Mouse (Mus musculus): ENCODE data around the gene Kcnt1. TPM values are rescaled to one million over a fixed set of nuclear protein-coding genes. Genes with fewer than 3 reads are reported as not detected.
"Not testable (repeated sequence)": the region's sequence is repeated elsewhere in the genome, so short reads cannot be mapped to it uniquely, and the experiment has no call there.

Kcnt1 gene
- under 1 TPM in 1 of 2 experiments, not detected in 1; 0.05 TPM for total RNA-seq (2021)
- long read RNA-seq, experiment 1: 0 reads
- long read RNA-seq, experiment 2: 0 reads

DNA sequence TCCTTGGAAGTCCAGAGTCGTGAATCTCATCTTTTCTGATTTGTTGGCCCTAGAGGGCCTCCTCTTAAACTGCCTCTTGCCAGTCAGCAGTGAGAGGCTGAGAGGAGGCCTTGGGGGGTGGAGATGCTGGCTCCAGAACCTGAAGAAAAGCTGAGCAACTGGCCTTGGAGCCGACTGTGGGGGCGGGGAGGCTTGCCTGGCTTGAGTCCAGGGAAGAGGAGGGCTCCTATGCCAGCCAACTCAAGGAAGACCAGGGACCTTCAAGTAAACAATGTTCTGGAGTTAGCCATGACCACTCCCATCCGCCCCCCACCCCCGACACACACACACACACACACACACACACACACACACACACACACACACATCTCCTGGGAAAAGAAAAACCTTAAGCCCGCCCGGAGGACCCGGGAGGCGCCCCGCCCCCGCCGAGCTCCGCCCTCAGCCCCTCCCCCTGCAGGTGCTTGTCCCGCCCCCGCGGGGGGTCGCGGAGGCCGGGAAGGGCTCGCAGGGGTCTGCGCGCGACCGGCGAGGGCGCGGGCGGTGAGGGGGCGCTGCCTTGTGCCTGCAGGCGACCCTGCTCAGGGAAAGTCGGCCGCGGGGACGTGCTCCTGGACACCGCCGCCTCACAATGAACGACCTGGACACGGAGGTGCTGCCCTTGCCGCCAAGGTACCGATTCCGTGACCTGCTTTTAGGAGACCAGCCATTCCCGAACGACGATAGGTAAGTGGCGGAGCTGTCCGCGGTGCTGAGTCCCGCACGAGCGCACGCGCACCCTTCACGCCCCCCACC is at the start of gene Kcnt1:
TSS of gene Kcnt1 (plus strand) at position 398 of the 795 bp plus-strand sequence.
- TF ChIP-seq CTCF (IDR thresholded peaks at IDR 0.05): no peak
- peak; percentile 34 for DNase-seq
- H3K4me3 ChIP-seq: peak within 1 kb of the TSS; percentile 64
- intact Hi-C loops (cut with DNase I): no loop called here
- no peak within 1 kb of the TSS for H3K27ac ChIP-seq

GRCm38 (mm10) chr2:25815748-25816147 is 47.8 kb upstream of the Kcnt1 start, which contains the start of gene Glt6d1:
TSS of gene Glt6d1 (minus strand) at chr2:25815848.
- H3K27ac ChIP-seq; H3K4me3 ChIP-seq; intact Hi-C loops (cut with DNase I); DNase-seq: not testable (repeated sequence)

- DNase-seq: no peak
- no peak for TF ChIP-seq CTCF (IDR thresholded peaks at IDR 0.05)
- H3K27ac ChIP-seq: no peak within 1 kb of the TSS
- intact Hi-C loops (cut with DNase I): no loop called here
- H3K4me3 ChIP-seq: no peak within 1 kb of the TSS
Measured at GRCm38 (mm10) chr2:25822806-25823205, 40.7 kb upstream of the Kcnt1 start, which contains the start of gene Lcn9. TSS of gene Lcn9 (plus strand) at chr2:25823153.

- DNase-seq: no peak
- Histone ChIP-seq H3K4me3 (no peak overlapping the region), H3K27ac (no peak overlapping the region)
- no peak for TF ChIP-seq CTCF (IDR thresholded peaks at IDR 0.05)
- intact Hi-C loops (cut with DNase I): no loop called here
Measured at GRCm38 (mm10) chr2:25824751-25825150, 38.8 kb upstream of the Kcnt1 start.

DNA sequence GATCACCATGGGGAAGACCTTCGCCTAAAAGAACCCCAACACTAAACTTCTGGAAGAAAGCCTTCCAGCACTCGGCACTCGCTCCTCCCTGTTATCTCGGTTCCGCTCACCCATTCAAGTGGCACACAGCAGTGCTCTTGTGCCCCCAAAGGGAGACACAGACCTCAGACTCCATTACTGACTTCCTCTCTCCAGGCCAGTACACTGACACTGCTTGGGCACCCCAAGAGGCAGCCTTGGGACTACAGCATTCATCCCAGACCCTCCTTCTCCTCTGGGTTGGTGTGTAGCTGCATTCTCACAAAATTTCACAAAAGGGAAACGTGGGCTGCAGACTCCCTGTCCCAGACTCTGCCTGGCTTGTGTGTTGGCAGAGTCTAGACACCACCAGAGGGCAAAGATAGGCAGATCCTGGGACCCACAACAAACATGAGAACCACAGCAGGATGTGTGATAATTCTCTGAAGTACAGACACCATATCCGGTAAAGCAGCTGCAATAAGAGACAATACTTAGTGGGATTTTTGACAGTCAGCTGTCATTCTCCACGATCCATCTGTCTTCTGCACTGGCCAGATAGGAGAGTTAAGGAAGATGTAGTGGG is 35.1 kb upstream of the Kcnt1 start:
- intact Hi-C loops (cut with DNase I): no loop called here
- no peak for DNase-seq
- H3K27ac ChIP-seq: no peak overlapping the region
- H3K4me3 ChIP-seq: no peak overlapping the region
- TF ChIP-seq CTCF (IDR thresholded peaks at IDR 0.05): no peak

DNA sequence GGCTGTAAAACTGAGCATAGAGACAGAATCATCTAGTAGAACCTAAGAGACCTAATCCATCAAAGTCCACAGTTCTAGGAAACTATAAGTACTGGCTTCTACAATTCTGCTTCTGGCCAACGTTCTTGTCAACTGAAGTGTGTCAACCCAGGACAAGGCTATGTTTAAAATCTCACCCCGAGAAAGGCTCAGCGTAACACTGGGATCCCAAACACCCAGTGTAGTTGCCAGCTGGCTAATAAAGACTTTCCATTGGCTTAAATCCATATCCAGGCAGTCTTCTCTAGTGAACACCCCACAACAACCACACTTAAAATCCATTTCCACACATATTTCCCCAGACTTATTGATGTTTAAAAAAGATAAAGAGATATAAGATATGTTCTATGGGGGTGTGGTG is 32.7 kb upstream of the Kcnt1 start:
- intact Hi-C loops (cut with DNase I): loop anchor here (10.0 kb wide), 1 partner anchor 444 kb away; no protein-coding TSS in a partner anchor
- DNase-seq: no peak
- Histone ChIP-seq H3K27ac (no peak overlapping the region), H3K4me3 (no peak overlapping the region)
- no peak for TF ChIP-seq CTCF (IDR thresholded peaks at IDR 0.05)

GRCm38 (mm10) chr2:25836291-25836690 is 27.2 kb upstream of the Kcnt1 start:
- H3K4me3 ChIP-seq: no peak overlapping the region
- TF ChIP-seq CTCF (IDR thresholded peaks at IDR 0.05): peak; percentile 97
- no peak overlapping the region for H3K27ac ChIP-seq
- peak; percentile 68 for DNase-seq
- intact Hi-C loops (cut with DNase I): loop anchor here (5.0 to 10.0 kb wide), 2 partner anchors 306 to 439 kb away; no protein-coding TSS in a partner anchor

DNA sequence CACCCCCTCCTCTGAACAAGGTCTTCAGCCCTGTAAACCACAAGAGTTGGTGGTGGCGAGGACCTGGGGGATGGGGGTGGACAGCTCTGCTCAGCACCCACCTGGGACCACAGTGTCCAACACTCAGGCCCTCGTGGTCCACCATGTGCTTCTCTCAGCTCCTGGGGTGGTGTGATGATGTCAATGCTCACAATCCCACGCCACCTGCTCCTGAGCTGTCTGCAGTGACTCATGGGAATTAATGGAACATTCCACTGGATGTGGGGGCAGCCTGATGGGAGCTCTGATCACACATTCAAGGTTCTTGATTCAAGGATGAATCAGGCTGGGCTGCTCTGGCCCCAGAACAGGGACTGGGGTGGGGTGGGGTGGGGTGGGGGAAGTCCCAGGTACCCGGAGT is 21.4 kb upstream of the Kcnt1 start:
- intact Hi-C loops (cut with DNase I): no loop called here
- no peak overlapping the region for H3K27ac ChIP-seq
- DNase-seq: no peak
- TF ChIP-seq CTCF (IDR thresholded peaks at IDR 0.05): no peak
- H3K4me3 ChIP-seq: no peak overlapping the region

DNA sequence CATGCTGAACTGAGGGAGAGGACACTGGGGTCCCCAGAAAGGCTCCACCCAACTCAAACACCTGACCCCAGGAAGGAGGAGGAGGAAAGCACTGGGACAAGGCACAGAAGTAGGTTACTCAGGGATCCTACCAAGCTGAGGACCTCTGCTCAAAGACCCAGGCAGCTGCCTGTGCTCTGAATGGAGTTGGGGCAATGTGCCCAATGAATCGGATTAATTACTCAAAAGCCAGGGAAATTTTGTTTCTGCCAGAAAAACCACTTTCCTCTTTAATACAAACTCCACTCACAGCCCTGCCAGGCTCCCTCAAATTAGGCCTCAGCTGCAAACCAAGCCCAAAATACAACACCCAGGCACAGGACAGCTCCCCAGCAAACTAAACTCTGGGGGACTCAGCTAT is 20.8 kb upstream of the Kcnt1 start:
- no peak overlapping the region for H3K4me3 ChIP-seq
- TF ChIP-seq CTCF (IDR thresholded peaks at IDR 0.05): no peak
- no peak for DNase-seq
- no peak overlapping the region for H3K27ac ChIP-seq
- intact Hi-C loops (cut with DNase I): no loop called here

GRCm38 (mm10) chr2:25844097-25844496 is 19.4 kb upstream of the Kcnt1 start:
- Histone ChIP-seq H3K4me3 (no peak overlapping the region), H3K27ac (no peak overlapping the region)
- DNase-seq: no peak
- intact Hi-C loops (cut with DNase I): no loop called here
- no peak for TF ChIP-seq CTCF (IDR thresholded peaks at IDR 0.05)

GRCm38 (mm10) chr2:25846516-25846915 is 17.0 kb upstream of the Kcnt1 start:
- no peak for DNase-seq
- Histone ChIP-seq H3K4me3 (no peak overlapping the region), H3K27ac (no peak overlapping the region)
- no peak for TF ChIP-seq CTCF (IDR thresholded peaks at IDR 0.05)
- intact Hi-C loops (cut with DNase I): no loop called here

- no peak for DNase-seq
- TF ChIP-seq CTCF (IDR thresholded peaks at IDR 0.05): no peak
- Histone ChIP-seq H3K27ac (no peak within 1 kb of the TSS), H3K4me3 (no peak within 1 kb of the TSS)
- intact Hi-C loops (cut with DNase I): no loop called here
Measured at GRCm38 (mm10) chr2:25847226-25847625, 16.3 kb upstream of the Kcnt1 start, which contains the start of gene Sohlh1. TSS of gene Sohlh1 (minus strand) at chr2:25847248.

DNA sequence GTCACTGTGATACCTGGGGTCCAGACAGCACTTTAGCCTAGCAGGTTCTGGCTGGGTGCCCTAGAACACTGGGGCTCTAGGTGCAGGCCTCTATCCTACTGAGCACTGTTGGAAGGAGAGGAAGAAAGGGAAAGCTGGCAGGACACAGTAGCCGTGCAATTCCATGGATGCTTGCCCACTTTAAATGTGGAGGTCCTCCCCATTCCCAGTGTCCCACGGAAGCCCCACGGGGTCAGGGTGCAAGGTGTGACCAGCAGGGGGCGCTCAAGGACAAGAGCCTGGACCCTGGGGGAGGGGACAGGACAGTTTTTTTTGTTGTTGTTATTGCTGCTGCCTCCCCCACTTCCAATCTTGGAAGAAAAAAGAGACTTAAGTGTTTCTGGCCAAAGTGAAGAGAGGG is 13.2 kb upstream of the Kcnt1 start:
- DNase-seq: peak; percentile 74
- TF ChIP-seq CTCF (IDR thresholded peaks at IDR 0.05): peak; percentile 90
- intact Hi-C loops (cut with DNase I): loop anchor here (5.0 kb wide), 1 partner anchor 292 kb away; no protein-coding TSS in a partner anchor
- H3K27ac ChIP-seq: no peak overlapping the region
- H3K4me3 ChIP-seq: no peak overlapping the region

Measured in gastrocnemius, adult 2 months (tissue).